Mouse (Mus musculus): Measurements from ENCODE around the gene Tgfbi.

DNA sequence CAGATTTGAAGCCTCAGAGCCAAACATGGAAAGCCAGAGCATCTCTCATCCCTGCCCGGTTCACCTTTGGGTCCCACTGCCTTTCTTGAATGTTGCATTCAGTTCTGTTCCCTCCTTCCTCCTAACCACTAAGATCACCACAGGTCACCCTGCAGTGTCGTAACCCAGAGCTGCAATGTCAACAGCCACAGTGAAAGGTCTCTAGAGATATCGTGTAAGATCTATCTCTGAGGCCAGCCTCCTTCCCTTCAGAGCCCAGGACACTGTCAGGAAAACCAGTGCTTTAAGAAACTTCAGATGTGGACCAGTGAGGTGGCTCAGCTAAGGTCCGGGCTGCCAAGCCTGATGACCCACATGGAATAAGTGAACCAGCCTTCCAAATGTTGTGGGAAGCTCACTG, 1.8 kb downstream of the Tgfbi start:
- no peak for TF ChIP-seq EP300 (IDR thresholded peaks at IDR 0.05)
- TF ChIP-seq CTCF (IDR thresholded peaks at IDR 0.05): no peak
